ENCODE assay signal across 21 mouse cellular contexts in the genomic region with DNA sequence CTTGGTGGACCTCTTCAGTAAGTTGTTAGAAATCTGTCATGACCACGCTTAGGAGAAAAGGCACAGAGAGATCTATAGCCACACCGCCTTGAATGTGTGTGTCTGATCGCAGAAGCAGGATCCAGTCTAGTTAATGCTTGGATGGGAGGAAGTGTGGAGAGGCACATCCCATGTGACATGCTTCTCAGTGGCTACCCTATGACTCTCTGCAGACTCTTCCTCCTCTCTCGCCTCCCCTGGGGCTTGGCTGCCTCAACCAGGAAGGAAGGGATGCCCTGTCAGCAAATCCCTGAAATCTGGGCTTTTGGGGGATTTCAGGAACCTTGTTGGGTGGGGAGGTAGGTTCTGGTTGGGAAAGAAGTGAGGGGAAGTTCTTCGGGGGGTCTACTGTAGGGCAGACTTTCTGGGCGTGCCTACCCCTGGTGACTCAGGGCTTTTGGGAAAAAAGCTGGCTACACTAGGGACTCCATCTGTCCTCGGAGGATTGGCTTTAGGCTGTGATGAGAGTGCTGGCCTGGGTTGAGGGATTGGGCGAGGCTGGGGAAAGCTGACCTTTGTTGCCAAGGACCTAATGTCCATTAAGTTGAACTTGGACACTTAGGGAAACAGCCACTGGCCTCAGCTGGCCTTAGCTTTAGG. TPM values are rescaled to one million over a fixed set of nuclear protein-coding genes. Genes with fewer than 3 reads are reported as not detected.
DNase-seq lines count a peak whose midpoint lies in the region; TF ChIP-seq lines count a peak whose summit lies in the region.
"Had no signal": no experiment of that assay in that cellular context is flagged by ENCODE, and none has a peak within 500 bp of the region (broad histone marks: within the 10 kb centered on the region; RNA-seq: fewer than 3 reads in every experiment).

No protein-coding gene starts in this region.

- H3K4me1 ChIP-seq in bone marrow macrophage, adult 2 months (ENCODE audit: control insufficient read depth, insufficient read depth, low read length), result peaks cover 9% of the 10 kb centered on the region

- TF ChIP-seq POLR2A in bone marrow macrophage, adult 2 months (IDR thresholded peaks at IDR 0.05; ENCODE audit: borderline replicate concordance, low read depth, low read length), result no peak

- TF ChIP-seq CTCF in bone marrow macrophage, adult 2 months (IDR thresholded peaks at IDR 0.05; ENCODE audit: low read depth, low read length), result no peak

- no peak overlapping the region for H3K4me3 ChIP-seq in bone marrow macrophage, adult 2 months (ENCODE audit: insufficient read depth, low read length)

- peak; percentile 91 for DNase-seq in heart, adult 11 months
- DNase-seq in heart, postnatal 14 days, result no peak
- DNase-seq in lung, postnatal 10 days, result no peak
- DNase-seq: adrenal gland, adult 2 months; adrenal gland, adult 8-10 months; adrenal gland, postnatal 10 days; adrenal gland, postnatal 14 days; adrenal gland, postnatal 25 days; adrenal gland, postnatal 36 days; B cell, adult 2 months; cerebellum, adult 11 months; cerebellum, adult 11-12 months; cerebellum, adult 18-20 months; cerebellum, adult 2 months had no signal

- intact Hi-C loops in heart, postnatal 14 days (cut with DNase I), result no loop called here

- H3K27ac ChIP-seq in bone marrow macrophage, adult 2 months (ENCODE audit: insufficient read depth, low read depth, low read length), result peak overlapping the region; percentile 22; the same call in 1 of the 2 replicates

RNA-seq across cellular contexts. Expression of a gene that starts 20.0 kb away (rescaled TPM):
- total RNA-seq in heart, postnatal 14 days (2021), result 100 to 1,000 TPM; 409 to 606 TPM
- polyA plus RNA-seq in bone marrow macrophage, adult 2 months (2012; ENCODE audit: insufficient read depth, insufficient read length, missing spikeins), result not detected in 2 replicates
- total RNA-seq: CH12.LX, MEL had no signal
- polyA plus RNA-seq: C2C12; CD4-positive, CD25-positive, alpha-beta regulatory T cell, adult 4 months; G1E; Patski had no signal

RNA-seq across cellular contexts. Expression of a gene that starts 38.7 kb away (rescaled TPM):
- 1 to 10 TPM; 7.3 to 8.1 TPM for total RNA-seq in heart, postnatal 14 days (2021)
- 9.4 and 13.1 TPM in 2 replicates for polyA plus RNA-seq in bone marrow macrophage, adult 2 months (2012; ENCODE audit: insufficient read depth, insufficient read length, missing spikeins)
